Mouse (Mus musculus): ENCODE results near the gene Rfxap. TPM values are rescaled to one million over a fixed set of nuclear protein-coding genes. Genes with fewer than 3 reads are reported as not detected.
"Not testable (repeated sequence)": the region's sequence is repeated elsewhere in the genome, so short reads cannot be mapped to it uniquely, and the experiment has no call there.

The Rfxap gene
- polyA plus RNA-seq, 1 experiment from 2014 or later, result 14.9 TPM

GRCm38 (mm10) chr3:54766034-54766433 lies 41.6 kb downstream of the Rfxap start:
- H3K4me3 ChIP-seq (replicated peaks), result no peak overlapping the region
- H3K9ac ChIP-seq, result no peak overlapping the region
- H3K4me1 ChIP-seq (replicated peaks), result 0 out of 2 replicates have a peak, but pooled peaks cover under 1% of the 10 kb centered on the region
- no peak overlapping the region for H3K27ac ChIP-seq (replicated peaks)
- H3K4me2 ChIP-seq, result no peak overlapping the region
- no peaks in the 10 kb centered on the region for H3K9me3 ChIP-seq (replicated peaks)
- WGBS (ENCODE audit: insufficient replicate concordance), result 72% methylated on average over 14 of the region's 14 CpGs
- no peaks in the 10 kb centered on the region for H3K36me3 ChIP-seq (replicated peaks)
- no peak for ATAC-seq (ENCODE audit: insufficient read depth)
- no peaks in the 10 kb centered on the region for H3K27me3 ChIP-seq

GRCm38 (mm10) chr3:54765521-54765920 lies 42.1 kb downstream of the Rfxap start:
- ATAC-seq (ENCODE audit: insufficient read depth); H3K36me3 ChIP-seq (replicated peaks); H3K27ac ChIP-seq (replicated peaks); H3K4me1 ChIP-seq (replicated peaks); H3K27me3 ChIP-seq; H3K9me3 ChIP-seq (replicated peaks); H3K9ac ChIP-seq; H3K4me2 ChIP-seq; H3K4me3 ChIP-seq (replicated peaks): not testable (repeated sequence)
- 67% methylated on average over 6 of the region's 6 CpGs for WGBS (ENCODE audit: insufficient replicate concordance)

- Histone ChIP-seq H3K9me3 (replicated peaks) (no peaks in the 10 kb centered on the region), H3K36me3 (replicated peaks) (no peaks in the 10 kb centered on the region), H3K4me2 (no peak overlapping the region), H3K27ac (replicated peaks) (no peak overlapping the region), H3K9ac (no peak overlapping the region), H3K4me1 (replicated peaks) (0 out of 2 replicates have a peak, but pooled peaks cover 7% of the 10 kb centered on the region), H3K27me3 (no peaks in the 10 kb centered on the region), H3K4me3 (replicated peaks) (no peak overlapping the region)
- ATAC-seq (ENCODE audit: insufficient read depth), result no peak
- 68% methylated on average over 18 of the region's 18 CpGs for WGBS (ENCODE audit: insufficient replicate concordance)
Observed at GRCm38 (mm10) chr3:54764418-54764817, 43.2 kb downstream of the Rfxap start.

- 0 out of 2 replicates have a peak, but pooled peaks cover 7% of the 10 kb centered on the region for H3K4me1 ChIP-seq (replicated peaks)
- H3K36me3 ChIP-seq (replicated peaks), result no peaks in the 10 kb centered on the region
- H3K27me3 ChIP-seq, result peaks cover 12% of the 10 kb centered on the region
- ATAC-seq (ENCODE audit: insufficient read depth), result no peak
- H3K9me3 ChIP-seq (replicated peaks), result no peaks in the 10 kb centered on the region
- no peak overlapping the region for H3K4me2 ChIP-seq
- H3K9ac ChIP-seq, result no peak overlapping the region
- H3K4me3 ChIP-seq (replicated peaks), result no peak overlapping the region
- 78% methylated on average over 1 of the region's 1 CpGs for WGBS (ENCODE audit: insufficient replicate concordance)
- H3K27ac ChIP-seq (replicated peaks), result no peak overlapping the region
Observed at GRCm38 (mm10) chr3:54761258-54761657, 46.3 kb downstream of the Rfxap start.

- Histone ChIP-seq H3K9me3 (replicated peaks) (no peaks in the 10 kb centered on the region), H3K4me1 (replicated peaks) (peaks cover 7% of the 10 kb centered on the region; the same call in 1 of the 2 replicates), H3K4me3 (replicated peaks) (no peak overlapping the region), H3K4me2 (no peak overlapping the region), H3K36me3 (replicated peaks) (no peaks in the 10 kb centered on the region), H3K27ac (replicated peaks) (no peak overlapping the region), H3K9ac (no peak overlapping the region), H3K27me3 (peaks cover 20% of the 10 kb centered on the region)
- 56% methylated on average over 15 of the region's 15 CpGs for WGBS (ENCODE audit: insufficient replicate concordance)
- ATAC-seq (ENCODE audit: insufficient read depth), result no peak
Observed at GRCm38 (mm10) chr3:54760321-54761115, 47.1 kb downstream of the Rfxap start.

- Histone ChIP-seq H3K27ac (replicated peaks) (no peak overlapping the region), H3K9ac (no peak overlapping the region), H3K4me1 (replicated peaks) (peaks cover 7% of the 10 kb centered on the region; the same call in 1 of the 2 replicates), H3K36me3 (replicated peaks) (no peaks in the 10 kb centered on the region), H3K27me3 (peaks cover 33% of the 10 kb centered on the region), H3K9me3 (replicated peaks) (no peaks in the 10 kb centered on the region), H3K4me3 (replicated peaks) (no peak overlapping the region), H3K4me2 (no peak overlapping the region)
- 64% methylated on average over 9 of the region's 9 CpGs for WGBS (ENCODE audit: insufficient replicate concordance)
- no peak for ATAC-seq (ENCODE audit: insufficient read depth)
Observed at GRCm38 (mm10) chr3:54759211-54759610, 48.4 kb downstream of the Rfxap start.

GRCm38 (mm10) chr3:54757446-54757845 lies 50.1 kb downstream of the Rfxap start:
- peaks cover 35% of the 10 kb centered on the region for H3K27me3 ChIP-seq
- no peaks in the 10 kb centered on the region for H3K36me3 ChIP-seq (replicated peaks)
- H3K27ac ChIP-seq (replicated peaks), result no peak overlapping the region
- H3K4me2 ChIP-seq, result no peak overlapping the region
- no peak overlapping the region for H3K4me3 ChIP-seq (replicated peaks)
- ATAC-seq (ENCODE audit: insufficient read depth), result no peak
- 77% methylated on average over 8 of the region's 8 CpGs for WGBS (ENCODE audit: insufficient replicate concordance)
- H3K9ac ChIP-seq, result no peak overlapping the region
- peaks cover 7% of the 10 kb centered on the region; the same call in 1 of the 2 replicates for H3K4me1 ChIP-seq (replicated peaks)
- H3K9me3 ChIP-seq (replicated peaks), result no peaks in the 10 kb centered on the region

- ATAC-seq (ENCODE audit: insufficient read depth), result no peak
- H3K9me3 ChIP-seq (replicated peaks), result no peaks in the 10 kb centered on the region
- no peak overlapping the region for H3K27ac ChIP-seq (replicated peaks)
- H3K4me3 ChIP-seq (replicated peaks), result peak overlapping the region; percentile 50
- H3K4me1 ChIP-seq (replicated peaks), result peaks cover 6% of the 10 kb centered on the region; the same call in 1 of the 2 replicates
- peaks cover 4% of the 10 kb centered on the region; the same call in 1 of the 2 replicates for H3K36me3 ChIP-seq (replicated peaks)
- peak overlapping the region; percentile 72 for H3K4me2 ChIP-seq
- H3K9ac ChIP-seq, result no peak overlapping the region
- H3K27me3 ChIP-seq, result peaks cover 35% of the 10 kb centered on the region
- WGBS (ENCODE audit: insufficient replicate concordance), result 3% methylated on average over 11 of the region's 11 CpGs
Observed at GRCm38 (mm10) chr3:54756058-54756457, 51.5 kb downstream of the Rfxap start.

- no peaks in the 10 kb centered on the region for H3K9me3 ChIP-seq (replicated peaks)
- 2% methylated on average over 65 of the region's 66 CpGs for WGBS (ENCODE audit: insufficient replicate concordance)
- H3K4me2 ChIP-seq, result peak within 1 kb of the TSS; percentile 72
- peaks cover 35% of the 10 kb centered on the region for H3K27me3 ChIP-seq
- H3K36me3 ChIP-seq (replicated peaks), result peaks cover 10% of the 10 kb centered on the region; the same call in 1 of the 2 replicates
- ATAC-seq (ENCODE audit: insufficient read depth), result peak; percentile 28
- no peak within 1 kb of the TSS for H3K27ac ChIP-seq (replicated peaks)
- H3K9ac ChIP-seq, result no peak within 1 kb of the TSS
- peak within 1 kb of the TSS; percentile 50 for H3K4me3 ChIP-seq (replicated peaks)
- H3K4me1 ChIP-seq (replicated peaks), result peaks cover 1% of the 10 kb centered on the region; the same call in 1 of the 2 replicates
Observed at GRCm38 (mm10) chr3:54755145-54756041, 52.2 kb downstream of the Rfxap start, which contains the start of gene Smad9. TSS of gene Smad9 (plus strand) at chr3:54755582.

GRCm38 (mm10) chr3:54753411-54753810 lies 54.2 kb downstream of the Rfxap start:
- Histone ChIP-seq H3K27ac (replicated peaks) (no peak overlapping the region), H3K4me1 (replicated peaks) (no peaks in the 10 kb centered on the region; the same call in 1 of the 2 replicates), H3K4me2 (no peak overlapping the region), H3K36me3 (replicated peaks) (peaks cover 28% of the 10 kb centered on the region), H3K4me3 (replicated peaks) (no peak overlapping the region), H3K9me3 (replicated peaks) (no peaks in the 10 kb centered on the region), H3K9ac (no peak overlapping the region), H3K27me3 (peaks cover 35% of the 10 kb centered on the region)
- WGBS (ENCODE audit: insufficient replicate concordance), result 56% methylated on average over 4 of the region's 4 CpGs
- no peak for ATAC-seq (ENCODE audit: insufficient read depth)

All from liver, embryonic 15.5 days (tissue).